Mouse (Mus musculus) lung, postnatal 4 days (tissue): ENCODE data around the gene Npat.
A peak's percentile ranks its signal among the peaks of the same experiment; 100 is the strongest.

ENCODE experiments used
- DNase-seq, 2 experiments: peaks; one replicate each; pipeline ENCODE4 v3.0.0; 2021

Gene Npat

DNA sequence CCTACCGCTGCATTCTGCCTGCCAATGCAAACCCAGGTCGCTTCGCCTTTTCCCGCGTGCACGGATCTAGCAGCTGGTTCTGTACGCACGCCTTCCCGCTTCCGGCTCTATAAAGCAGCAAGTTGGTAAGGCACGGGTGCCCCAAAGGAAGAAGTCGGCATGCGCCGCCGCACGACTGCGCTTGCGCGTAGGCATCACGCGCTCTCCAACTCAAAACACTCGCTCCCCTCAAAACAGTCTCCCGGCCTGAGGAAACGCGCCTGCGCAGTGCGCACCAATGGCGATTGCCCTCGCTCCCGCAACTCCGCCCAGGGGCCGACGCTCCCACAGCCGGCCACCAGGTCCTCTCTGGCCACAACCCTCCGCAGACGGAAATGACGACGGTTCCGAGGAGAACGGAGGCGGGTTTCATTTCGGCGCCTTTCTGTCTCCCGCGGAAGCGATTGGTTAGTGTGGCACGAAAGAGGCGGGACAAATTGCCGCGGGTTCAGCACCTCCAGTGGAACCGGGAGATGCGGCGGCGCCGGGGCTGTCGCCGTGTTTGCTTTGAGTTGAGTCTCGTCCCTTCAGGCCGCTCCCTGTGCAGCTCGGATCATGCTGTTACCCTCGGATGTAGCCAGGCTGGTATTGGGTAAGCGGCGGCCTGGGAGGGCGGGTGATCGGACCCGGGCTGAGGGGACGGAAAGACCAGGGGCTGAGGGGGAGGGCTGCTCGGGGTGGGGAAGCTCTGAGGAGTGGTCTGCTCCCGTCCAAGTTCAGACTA is at the start of gene Npat, which contains the start of gene Atm:
TSS of gene Npat (plus strand) at position 490 of the 763 bp plus-strand sequence.
TSS of gene Atm (minus strand) at position 183 of the 763 bp plus-strand sequence.
- DNase-seq, result peak; percentile 100

GRCm38 (mm10) chr9:53508053-53508452 is 28.8 kb upstream of the Npat start:
- no peak for DNase-seq

DNA sequence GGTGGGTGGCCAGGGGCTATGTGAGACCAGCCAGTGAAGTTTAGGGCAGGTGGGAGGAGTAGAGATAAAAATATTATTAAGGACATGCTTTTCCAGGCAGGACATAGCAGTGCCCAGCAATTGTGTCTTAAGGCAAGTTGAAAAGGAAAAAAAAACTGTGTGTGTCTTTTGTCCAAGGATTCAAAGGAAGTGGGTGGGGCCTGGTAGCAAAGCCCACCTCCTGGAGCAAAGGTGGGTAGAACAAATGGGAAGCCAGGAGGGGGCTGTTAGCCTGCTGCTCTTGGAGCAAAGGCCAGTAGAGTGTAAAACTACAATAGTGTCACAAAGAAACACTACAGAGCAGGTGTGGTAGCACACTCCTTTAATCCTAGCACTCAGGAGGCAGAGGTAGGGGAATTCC is 22.8 kb upstream of the Npat start:
- no peak for DNase-seq

DNA sequence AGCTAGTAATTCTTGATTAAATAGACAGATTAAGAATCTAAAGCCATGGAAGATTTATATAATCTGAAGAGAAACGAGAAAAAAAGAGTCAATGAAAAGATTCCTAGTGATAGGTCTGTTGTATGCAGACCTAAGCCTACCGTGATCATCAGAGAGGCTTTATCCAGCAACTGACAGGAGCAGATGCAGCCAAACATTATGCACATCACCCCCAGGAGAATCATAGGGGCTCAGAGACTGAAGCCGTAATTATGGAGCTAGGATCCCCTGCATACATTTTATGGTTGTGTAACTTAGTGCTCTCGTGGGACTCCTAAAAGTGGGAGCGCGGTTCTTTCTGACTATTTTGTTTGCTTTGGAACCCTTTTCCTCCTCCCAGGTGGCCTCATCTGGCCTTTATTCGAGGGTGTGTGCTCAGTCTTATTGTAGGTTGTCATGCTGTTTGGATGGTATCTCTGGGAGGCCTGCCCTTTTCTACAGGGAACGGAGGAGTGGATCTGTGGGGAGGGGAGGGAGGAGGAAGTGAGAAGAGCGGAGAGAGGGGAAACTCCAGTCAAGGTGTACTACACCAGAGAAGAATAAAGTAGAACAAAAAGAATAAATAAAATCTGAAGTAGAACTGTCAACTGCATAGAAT is 19.4 kb upstream of the Npat start:
- DNase-seq, result no peak

DNA sequence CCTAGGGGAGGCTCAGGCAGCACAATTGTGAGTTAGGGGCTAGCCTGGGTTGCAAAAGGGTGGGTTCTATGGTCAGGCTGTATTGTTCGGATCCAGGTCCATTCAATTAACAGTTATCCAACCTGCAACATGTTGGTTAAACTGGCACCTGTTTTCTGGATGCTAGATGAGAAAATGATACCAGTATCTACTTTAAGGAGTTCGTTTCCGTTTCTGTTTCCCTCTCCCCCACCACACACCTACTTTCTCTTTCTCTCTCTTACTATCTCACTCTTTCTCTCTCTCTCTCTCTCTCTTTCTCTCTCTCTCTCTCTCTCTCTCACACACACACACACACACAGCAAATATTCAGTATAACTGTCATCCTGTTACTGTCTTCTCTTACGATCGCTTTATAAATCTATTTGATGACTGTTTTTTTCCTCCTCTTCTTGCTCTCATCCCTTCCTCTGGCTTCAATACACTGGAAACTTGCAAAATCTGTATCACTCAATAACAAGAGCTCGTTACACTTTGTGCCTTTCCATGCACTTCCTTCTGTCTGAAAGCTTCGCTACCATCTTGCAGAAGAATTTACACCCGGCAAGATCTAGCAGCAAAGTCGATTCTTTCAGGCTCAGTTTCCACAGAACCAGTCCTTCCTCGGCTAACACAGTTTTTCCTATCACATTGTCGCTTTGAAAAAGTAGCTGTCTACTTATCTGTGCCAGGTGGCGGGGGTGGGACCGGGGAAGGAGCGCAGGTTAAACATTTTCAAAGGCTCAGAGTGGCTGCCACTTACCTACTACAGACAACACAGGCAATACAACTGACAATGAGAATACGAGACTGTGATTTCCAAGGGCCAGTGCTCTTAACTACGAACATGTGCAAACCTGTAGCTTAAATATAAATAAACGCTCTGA is 1.2 kb upstream of the Npat start:
- peak in 1 of 2 experiments; percentile 6 for DNase-seq

DNA sequence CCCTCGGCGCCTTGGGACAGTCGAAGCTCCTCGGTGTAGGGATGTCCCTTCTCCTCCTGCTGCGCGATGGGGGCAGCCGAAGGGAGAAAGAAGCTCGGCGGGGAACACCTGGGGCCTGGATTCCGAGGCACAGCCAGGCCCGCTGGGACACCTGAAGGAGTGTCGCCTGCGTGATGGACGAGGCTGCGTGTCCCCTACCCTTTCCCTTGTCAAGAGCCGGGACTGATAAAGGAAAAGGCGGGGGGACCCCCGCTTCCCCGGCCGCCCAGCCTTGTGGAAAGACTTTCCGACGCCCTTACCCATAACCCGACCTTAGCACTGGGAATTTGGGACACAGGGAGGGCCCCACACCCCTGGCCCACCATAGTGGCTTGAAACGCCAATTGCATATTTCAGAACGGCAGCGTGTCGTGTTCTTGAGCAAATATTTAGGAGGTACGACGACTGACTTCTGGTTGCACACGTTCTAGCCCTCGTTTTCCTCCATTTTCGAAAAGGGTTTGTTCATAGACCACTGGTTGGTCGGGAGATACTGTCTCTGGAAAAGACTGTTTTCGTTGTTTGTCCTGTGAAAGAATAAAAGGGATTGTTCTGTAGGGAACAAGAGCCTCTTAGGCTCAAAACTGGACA is 604 bp downstream of the Npat start:
- no peak for DNase-seq

- DNase-seq, result no peak
Measured at GRCm38 (mm10) chr9:53570662-53571061, 33.8 kb downstream of the Npat start.

DNA sequence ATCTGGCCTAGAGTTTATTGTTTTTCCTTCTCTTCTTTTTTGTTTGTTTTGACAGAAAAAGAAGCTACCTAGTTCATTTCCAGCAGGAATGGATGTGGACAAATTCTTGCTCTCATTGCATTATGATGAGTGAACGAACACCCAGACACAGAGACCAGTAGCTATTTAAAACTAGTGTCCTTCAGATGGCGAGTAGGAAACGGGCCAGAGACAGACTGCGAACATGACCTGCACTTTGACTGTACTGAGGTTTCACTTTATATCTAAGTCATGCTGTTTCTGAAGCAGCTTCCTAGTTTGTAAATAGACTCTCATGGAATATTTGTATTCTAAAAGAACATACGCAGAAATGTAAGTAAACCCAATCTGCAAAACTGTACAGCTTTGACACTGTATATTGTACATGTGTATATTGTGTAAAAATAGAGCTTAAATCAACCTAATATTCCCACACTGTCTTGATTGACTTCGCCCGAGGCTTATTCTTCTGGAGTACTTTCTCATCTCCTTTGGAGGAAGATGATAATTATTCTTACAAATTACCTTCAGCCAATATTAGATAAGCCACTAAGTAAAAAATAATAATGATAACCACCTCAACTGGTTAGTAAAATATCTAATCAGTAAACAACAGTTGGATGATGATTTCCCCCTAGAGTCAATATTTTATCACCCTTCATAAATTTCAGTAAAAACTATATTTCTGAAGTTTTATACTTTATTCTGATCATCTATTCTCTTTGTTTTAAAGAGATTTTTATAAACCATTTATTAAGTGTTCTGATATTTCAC is 35.9 kb downstream of the Npat start:
- DNase-seq, result no peak

GRCm38 (mm10) chr9:53575721-53576120 is 38.9 kb downstream of the Npat start:
- DNase-seq, result no peak

DNA sequence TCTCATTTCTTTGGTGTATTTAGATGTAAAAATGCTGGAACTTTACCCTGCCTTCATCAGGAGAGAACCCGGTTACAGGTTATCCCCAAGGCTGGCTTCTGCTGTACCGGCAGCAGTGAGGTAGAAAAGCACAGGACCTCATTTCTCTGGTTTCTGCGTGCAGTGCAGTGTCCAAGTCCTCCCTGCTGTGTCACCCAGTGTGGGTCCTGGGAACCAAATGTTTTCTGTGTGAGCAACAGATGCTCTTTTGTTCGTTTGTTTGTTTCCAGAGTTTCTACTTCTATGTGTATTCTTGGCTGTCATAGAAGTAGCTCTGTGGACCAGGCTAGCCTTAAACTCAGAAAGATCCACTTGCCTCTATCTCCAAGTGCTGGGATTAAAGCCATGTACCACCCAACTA is 45.0 kb downstream of the Npat start:
- DNase-seq, result no peak

- DNase-seq, result peak; percentile 59 to 77
Measured at GRCm38 (mm10) chr9:53594764-53595163, 57.9 kb downstream of the Npat start.

DNA sequence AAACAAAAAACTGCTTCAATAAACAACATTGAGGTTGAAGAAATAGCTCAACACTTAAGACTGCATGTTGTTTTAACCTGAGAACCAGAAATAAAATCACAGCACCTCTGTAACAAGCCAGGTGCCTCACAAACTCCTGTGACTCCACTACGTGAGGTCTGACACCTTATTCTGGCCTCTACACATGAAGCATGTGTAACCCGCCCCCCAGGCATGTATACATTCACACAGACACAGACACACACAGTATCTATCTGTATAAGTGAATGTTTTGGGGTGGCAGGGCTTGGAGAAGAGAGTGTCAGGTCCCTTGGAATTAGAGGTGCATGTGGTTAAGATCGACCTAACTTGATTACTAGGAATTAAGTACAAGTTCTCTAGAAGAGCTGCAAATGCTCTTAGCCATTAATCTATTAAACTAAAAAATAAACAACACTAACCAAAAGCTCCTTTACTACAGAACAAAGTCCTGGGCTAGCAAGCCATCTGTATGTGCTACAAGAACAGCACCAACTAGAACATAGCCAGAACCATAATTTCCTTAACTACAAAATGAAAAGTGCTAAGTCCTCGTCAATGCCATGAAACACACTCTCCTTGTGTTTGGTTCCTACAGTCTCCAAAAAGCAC is 60.2 kb downstream of the Npat start:
- no peak for DNase-seq

DNA sequence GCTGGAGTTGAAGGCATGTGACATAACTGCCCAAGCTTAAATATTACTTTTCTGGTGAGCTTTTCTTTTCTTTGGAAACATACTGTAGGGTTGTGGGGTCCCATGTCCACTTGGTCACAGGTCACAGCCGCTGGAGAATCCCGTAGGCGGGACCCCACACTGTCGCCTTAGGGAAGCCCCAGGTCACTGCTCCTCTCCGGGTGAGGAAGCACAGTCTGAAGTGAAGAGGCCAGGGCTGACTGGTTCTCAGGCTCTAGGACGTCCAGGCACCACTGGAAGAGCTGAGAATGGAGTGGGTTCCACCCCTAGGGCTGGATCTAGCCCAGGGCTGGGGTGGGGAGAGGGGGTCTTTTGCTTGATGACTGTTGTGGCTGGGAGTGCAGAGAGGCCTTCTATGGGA is 61.8 kb downstream of the Npat start:
- no peak for DNase-seq

DNA sequence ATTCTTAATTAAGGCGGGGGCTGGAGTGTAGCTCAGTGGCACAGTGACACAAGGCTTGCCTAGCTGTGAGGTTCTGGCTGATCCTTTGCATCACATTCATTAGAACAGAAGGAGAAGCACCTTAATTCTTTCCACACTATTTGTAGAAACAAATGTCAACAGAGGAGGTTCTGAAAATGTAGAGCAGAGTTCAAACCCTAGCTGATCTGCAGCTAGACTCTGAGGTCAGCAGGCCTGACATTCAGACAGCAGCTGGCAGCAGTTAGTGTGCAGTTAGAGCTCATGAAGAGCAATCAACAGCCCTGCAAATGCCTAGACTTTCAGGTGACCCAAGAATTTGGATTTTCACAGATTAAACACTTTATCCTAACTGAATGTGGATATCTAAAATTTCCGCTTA is 64.7 kb downstream of the Npat start:
- no peak for DNase-seq

DNA sequence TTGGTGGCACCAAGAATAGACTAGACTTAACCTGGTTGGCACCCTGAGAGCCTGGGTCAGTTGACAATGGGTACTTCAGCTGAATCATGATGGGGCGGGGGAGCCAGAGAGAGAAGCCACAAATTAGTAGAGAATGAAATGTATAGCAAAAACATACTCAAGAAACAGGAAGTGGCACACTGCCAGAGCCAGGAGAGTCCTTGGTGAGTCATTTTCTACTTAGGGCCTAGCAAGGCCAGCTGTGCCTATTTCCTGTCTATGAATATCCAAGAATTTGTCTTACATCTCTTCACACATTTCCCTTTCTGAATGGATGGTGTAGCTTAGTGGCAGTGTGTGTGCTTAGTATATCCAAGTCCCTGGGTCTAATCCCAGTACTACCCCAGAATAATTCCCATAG is 66.5 kb downstream of the Npat start:
- peak; percentile 40 to 44 for DNase-seq

GRCm38 (mm10) chr9:53603849-53604248 is 67.0 kb downstream of the Npat start:
- no peak for DNase-seq

DNA sequence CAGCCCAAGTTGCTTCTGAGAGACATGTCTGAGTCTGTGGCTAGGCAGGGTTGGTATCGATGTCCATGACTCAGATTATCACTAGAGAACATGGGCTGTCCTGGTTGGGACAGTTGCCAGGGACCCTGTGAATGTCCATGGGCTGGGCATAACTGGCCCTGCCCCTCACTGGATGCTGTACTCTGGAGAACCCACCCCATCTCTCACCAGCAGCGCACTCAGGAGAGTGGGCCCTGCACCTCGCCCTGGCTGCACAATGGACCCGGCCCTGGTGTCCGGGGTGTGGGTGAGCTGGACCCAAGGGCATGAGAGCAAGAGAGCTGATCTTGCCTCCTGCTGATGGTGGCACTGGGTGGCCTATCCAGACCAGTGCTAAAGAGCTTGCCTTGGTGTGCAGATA is 68.1 kb downstream of the Npat start:
- no peak for DNase-seq

DNA sequence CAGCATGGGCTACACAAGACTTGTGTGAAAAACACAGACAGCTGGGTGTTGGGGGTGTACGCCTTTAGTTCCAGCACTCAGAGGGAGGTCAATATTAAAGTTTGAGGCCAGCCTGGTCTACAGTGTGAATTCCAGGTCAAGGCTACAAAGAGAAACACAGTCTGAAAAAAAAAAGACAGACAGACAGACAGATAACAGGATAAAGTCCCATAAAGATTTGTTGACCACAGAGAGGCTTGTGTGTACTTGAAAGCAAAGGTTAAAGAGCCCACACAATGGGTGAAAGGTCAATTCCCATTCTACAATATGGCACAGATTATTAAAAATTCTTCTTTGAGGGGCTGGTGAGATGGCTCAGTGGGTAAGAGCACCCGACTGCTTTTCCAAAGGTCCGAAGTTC is 70.3 kb downstream of the Npat start:
- DNase-seq, result no peak

DNA sequence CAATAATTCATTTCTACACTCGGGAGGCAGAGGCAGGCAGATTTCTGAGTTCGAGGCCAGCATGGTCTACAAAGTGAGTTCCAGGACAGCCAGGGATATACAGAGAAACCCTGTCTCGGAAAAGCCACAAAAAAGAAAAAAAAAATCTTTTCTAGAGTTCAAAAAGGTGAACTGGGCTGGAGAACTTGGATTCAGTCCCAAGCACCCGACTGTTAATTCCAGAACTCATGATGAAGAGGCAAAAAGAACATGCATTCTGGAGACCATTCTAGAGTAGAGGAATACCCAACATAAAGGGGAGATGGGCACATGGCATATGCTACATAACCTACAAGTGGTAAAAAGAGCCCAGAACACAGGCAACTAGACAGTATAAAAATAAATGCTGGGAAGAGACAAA is 71.0 kb downstream of the Npat start:
- DNase-seq, result no peak

DNA sequence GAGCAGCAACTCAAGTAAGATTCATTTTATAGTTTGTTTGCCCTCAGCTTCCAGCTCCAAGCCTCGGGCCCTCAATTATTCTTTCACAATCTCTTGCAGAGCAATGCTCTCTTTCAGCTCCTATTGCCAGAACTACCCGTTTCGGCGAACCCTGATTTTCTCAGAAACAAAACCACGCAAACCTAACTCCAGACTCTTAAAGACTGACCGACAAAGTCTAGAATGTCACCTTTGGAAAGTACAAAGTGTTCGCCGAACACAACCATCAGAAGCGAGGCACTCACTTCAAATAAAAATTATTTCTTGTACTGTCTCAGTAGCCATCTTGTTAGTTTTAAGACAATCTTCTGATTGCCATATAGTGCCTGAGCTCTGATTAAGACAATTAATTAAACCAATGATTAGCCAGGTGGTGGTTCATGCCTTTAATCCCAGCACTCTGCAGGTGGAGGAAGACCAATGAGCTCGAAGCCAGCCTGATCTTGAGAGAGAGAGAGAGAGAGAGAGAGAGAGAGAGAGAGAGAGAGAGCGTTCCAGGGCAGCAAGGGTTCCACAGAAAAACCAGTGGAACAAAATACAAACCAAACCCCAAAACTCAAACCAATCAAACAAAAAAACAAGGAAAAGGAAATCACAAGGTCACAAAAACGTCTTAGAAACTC is 72.6 kb downstream of the Npat start:
- DNase-seq, result no peak
